Mouse (Mus musculus) right cerebral cortex, postnatal 36 days (tissue): Measurements from ENCODE around the gene Pde8a.

Experiments
- DNase-seq, 2 experiments: peaks; one replicate each; pipeline ENCODE4 v3.0.0; 2022; ENCODE audit warnings: low spot score in 2 of 2, mixed read lengths in 1 of 2

Pde8a gene

GRCm38 (mm10) chr7:81335705-81336431 lies 122.5 kb downstream of the Pde8a start:
- no peak for DNase-seq

DNA sequence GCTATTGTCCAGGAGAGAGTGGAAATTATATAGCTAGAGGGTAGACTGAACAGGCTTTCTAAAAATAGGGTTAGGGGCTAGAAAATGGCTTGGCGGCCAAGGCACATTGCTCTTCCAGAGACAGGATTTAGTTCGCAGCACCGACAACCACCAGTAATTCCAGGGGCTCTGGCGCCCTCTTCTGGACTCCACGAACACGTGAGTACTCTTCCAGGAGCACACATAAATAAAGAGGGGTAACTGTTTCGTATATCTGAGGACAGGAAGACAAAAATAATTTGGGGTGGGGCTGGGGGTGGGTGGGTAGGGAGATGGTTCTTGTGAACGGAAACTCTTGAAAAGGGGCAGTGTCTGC lies 123.0 kb downstream of the Pde8a start:
- DNase-seq, result no peak

DNA sequence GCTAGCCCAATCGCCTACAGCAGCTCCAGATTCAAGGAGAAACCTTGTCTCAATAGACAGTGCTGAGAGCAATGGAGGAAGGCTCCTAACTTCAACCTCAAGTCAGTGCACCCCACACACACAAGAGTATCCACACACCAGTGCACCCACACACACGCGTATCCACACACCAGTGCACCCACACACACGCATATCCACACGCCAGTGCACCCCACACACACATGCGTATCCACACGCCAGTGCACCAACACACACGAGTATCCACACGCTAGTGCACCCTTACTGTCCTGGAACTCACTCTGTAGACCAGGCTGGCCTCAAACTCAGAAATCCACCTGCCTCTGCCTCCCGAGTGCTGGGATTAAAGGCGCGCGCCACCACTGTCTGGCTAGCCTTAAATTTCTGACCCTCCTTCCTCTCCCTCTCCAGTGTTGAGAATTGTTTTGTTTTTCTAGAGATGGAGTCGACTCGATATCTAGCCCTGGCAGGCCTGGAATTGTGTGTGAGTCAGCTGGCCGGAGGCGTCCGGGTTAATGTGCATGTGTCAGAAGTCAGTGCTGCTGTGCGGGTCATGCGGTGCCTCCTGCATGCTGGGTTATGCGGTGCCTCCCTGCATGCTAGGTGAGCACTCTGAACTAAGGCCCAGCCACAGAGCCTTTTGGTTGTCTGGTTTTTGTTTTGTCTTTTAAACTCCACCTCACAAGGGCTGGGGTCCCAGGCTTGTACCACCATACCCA lies 124.6 kb downstream of the Pde8a start:
- DNase-seq, result no peak

DNA sequence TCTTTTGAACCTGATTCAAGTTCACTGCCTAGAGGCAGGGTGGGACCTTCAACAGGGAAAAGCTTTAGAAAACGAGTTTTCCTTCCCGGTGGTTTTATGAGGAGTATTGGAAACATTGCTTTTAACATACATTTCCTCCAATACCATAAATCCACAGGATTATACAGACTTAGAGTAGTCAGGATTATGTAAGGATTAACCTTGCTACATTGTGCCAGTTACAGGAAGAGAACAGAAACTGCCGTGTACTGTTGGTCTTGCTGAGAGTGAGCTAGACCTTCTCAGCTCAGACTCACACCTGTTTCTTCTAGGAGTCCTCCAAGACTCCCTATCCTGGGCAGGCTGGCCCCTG lies 125.1 kb downstream of the Pde8a start:
- DNase-seq, result no peak

DNA sequence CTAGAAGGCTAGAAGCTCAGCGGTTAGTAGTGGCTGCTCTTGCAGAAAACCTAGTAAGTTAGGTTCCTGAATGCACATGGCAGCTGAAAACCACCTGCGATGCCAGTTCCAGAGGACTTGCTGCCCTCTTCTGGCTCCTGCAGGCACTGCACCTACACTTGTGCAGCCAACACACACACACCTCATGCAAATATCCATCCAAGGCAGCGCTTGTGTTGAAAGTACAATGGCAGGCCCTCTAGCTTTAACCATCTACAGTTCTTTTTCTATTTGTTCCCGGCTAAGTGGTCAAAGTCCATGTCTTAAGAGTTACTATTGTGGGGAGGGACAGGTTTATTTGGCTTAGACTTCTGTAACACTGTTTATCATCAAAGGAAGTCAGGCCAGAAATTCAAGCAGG lies 126.4 kb downstream of the Pde8a start:
- DNase-seq, result no peak

DNA sequence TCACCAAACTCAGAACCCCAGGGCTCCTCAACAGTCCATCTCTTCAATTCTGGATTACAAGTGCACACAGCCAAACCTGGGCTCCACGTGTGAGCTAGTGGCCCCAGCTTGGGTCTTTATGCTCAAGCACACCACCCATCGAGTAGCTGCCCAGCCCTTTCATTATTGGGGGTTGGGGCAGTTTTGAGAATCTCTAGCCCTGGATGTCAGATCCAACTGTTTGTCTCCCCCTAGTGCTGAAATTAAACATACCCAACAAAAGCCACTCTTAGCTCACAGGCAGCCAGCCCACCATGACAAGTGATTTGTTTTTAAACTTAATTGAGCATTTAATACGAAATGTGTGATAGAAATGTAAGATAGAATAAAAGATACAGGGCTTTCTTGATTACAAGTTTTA lies 128.2 kb downstream of the Pde8a start:
- no peak for DNase-seq

- DNase-seq, result no peak
Measured at GRCm38 (mm10) chr7:81342356-81343094, 129.1 kb downstream of the Pde8a start.

- DNase-seq, result no peak
Measured at GRCm38 (mm10) chr7:81343316-81343715, 129.9 kb downstream of the Pde8a start.

DNA sequence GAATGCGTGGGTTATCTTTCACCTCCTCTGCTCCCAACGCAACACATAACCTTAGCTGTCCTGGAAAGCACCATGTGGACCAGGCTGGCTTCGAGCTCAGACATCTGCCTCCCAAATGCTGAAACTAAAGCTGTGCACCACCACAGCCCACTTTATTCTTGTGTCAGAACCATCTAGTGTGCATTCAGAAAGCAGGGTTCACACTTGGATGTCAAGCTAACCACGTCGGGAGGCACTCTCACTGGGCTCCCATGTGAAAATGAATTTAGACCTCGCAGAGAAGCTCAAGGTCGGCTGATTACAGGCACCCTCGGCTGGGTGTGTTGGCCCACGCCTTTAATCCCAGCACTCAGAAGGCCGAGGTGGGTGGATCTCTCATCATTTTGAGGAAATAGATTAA lies 130.4 kb downstream of the Pde8a start:
- DNase-seq, result no peak

DNA sequence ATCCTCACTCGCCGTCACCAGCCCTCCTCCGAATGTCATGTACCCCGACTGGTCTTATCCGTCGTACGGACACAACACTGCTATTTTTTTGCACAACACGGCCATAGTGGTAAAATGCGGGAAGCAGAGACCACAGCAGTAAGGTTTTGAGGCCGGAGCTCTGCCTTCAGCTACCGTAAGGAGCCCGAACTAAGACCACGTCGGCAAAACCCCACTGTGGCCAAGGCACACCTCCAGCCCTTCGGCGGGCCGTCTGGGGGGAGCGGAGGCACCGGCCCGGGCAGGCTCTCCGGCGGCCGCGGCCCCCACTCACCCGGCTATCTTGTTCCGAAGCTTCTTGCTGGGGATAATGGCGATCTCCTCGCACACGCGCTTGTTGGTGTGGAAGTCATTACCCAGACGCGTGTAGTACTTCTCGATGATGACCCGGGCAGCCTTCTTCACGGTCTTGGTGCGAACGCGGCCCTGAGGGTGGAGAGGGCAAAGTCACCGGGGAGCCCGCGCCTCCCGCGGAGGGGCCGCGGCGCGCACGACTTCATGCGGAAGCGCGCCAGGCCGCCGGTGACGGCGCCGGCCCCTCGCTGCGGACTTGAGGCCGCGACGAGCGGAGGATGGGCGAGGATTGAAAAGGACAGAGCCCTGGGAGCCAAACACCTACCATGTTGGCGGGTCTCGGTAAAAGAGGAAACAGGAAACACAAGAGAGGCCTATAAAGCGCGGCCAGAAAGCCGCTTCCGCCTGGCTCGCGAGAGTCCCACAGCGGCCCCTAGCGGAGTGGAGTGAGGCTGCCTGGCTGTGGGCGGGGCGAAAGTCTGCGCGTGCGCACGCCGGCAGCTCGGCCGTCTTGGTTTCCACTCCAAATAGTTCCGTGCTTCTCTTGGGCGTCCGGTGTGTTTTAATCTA lies 131.4 kb downstream of the Pde8a start, which contains the start of gene Rps17:
Gene Rps17 (minus strand): TSS at position 711 of the 903 bp plus-strand sequence.
- DNase-seq, result peak; percentile 88 to 92

GRCm38 (mm10) chr7:81345447-81346170 lies 132.2 kb downstream of the Pde8a start:
- no peak for DNase-seq

- no peak for DNase-seq
Measured at GRCm38 (mm10) chr7:81348206-81348605, 134.8 kb downstream of the Pde8a start.

DNA sequence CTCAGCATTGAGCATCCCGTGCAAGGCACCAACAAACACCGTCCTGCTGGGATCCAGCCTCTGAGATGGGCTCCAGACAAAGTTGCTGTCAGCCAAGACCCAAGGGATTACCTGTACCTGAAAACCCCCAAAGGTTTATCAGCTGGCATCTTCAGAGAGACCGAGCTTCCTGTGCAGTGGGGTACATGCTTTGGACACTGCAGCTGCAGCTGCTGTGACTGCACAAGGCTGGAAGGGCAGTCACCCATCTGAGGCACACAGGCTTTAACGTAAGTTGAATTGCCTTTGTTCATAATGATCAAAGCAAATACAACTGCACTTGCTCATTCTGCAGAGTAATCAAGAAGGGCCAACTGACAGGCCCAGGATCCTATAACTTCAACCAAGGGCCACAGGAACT lies 138.4 kb downstream of the Pde8a start:
- DNase-seq, result no peak

DNA sequence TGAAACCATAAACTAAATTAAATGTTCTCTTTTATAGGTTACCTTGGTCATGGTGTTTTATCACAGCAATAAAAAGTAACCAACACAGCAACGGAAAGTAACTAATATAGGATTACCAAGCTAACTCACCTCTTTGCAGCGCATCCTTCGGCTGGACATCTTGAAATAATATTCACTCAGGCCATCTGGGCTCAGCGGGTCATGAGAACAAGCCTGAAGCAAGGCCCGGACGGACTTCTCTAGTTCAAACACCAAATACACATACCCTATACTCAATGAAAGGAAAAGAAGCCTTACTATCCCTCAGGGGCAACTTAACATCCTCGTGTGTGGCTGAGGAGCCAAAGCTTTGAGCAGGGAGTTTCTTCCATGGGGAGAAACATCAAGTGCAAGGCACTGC lies 142.3 kb downstream of the Pde8a start:
- no peak for DNase-seq

- no peak for DNase-seq
Measured at GRCm38 (mm10) chr7:81356360-81356759, 143.0 kb downstream of the Pde8a start.

DNA sequence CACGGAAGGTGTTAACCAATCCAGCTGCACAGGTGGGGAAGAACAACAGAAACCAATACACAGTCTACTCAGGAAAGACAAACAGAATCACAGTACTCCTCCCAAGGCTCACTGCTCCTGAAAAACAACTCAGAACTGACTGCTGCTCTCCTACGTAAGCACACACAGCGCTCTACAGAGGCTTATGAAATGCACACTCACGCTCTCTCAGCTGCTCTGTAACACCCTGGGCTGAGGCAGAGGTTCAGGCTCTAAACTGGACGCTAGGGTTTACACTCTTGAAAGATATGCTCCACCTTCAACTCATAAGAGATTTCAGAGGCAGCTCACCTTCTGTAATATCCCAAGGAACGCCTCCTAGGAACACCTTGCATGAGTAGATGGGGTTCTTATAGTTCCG lies 143.6 kb downstream of the Pde8a start:
- DNase-seq, result no peak

- DNase-seq, result no peak
Measured at GRCm38 (mm10) chr7:81367946-81368345, 154.6 kb downstream of the Pde8a start.

- DNase-seq, result peak; percentile 79 to 84
Measured at GRCm38 (mm10) chr7:81369724-81370123, 156.3 kb downstream of the Pde8a start.

DNA sequence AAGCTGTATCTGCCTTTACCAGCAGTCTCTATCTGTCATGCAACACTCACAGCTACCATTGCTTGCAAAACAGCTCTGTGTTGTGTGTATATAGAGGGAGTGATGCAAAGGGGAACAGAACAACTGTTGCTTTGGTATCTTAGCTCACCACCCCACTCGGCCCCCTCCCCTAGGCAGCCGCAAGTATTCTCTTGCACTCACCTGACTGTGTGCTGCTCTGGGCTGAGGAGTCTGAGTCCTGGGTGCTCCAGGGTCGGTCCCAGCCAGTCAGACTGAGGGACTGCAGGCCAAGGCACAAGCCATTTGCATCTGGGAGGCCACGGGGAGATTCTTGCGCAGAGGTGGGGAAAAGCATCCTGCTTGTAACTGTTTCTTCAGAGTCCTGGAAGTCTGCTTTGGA lies 158.4 kb downstream of the Pde8a start:
- no peak for DNase-seq

DNA sequence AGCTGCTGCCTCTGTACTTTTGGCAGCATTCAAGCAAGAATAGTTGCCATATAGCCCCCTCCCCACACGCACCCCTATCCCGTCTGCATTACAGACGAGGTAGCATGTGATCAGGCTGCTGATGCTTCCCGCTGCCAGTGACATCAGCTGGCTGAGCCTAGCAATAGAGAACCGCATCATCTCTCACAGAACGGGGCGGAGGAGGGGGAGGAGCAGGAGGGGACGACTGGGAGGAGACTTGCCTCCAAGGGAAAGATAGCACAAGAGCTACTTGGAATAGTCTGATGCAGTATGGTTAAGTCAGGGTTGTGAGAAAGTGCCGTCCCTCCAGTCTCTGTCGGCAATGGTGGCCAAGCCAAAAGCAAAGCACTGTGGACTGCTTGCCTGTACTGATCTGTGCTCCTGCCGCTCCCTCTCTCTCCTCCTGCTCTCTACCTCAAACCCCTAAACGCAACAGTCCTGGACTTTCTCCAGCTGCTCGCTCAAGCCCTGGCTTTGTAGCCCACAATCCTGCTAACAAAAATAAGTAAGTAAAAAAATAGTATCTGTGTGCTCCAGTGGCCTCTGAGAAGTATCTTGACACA lies 159.0 kb downstream of the Pde8a start:
- peak; percentile 73 to 85 for DNase-seq

- DNase-seq, result no peak
Measured at GRCm38 (mm10) chr7:81379363-81379762, 166.0 kb downstream of the Pde8a start.
